Mouse (Mus musculus): Measurements from ENCODE around the gene Mamstr.
"Not testable (repeated sequence)": the region's sequence is repeated elsewhere in the genome, so short reads cannot be mapped to it uniquely, and the experiment has no call there.

Mamstr gene

DNA sequence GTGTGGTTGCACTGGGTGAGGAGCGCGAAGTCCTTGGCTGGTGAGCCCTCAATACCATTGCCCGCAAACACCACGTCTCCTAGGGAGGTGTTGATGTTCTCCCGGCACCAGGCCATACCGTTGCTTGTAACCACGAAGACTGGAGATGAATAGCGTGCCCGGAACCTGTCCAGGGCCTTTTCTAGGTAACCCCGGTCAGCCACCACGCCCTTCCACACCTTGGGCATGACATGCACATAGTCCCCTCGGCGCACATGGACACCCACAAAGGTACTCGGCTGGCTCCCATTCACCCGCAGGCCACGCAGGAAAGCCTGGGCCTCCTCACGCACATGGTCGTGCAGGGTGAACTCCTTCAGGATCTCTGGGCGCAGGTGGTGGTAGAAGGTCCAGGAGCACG, 10.7 kb downstream of the Mamstr start:
- not testable (repeated sequence) for DNase-seq (ENCODE audit: low read depth, low spot score)

GRCm38 (mm10) chr7:45654424-45655047, 14.8 kb downstream of the Mamstr start:
- DNase-seq (ENCODE audit: low read depth, low spot score), result no peak

DNA sequence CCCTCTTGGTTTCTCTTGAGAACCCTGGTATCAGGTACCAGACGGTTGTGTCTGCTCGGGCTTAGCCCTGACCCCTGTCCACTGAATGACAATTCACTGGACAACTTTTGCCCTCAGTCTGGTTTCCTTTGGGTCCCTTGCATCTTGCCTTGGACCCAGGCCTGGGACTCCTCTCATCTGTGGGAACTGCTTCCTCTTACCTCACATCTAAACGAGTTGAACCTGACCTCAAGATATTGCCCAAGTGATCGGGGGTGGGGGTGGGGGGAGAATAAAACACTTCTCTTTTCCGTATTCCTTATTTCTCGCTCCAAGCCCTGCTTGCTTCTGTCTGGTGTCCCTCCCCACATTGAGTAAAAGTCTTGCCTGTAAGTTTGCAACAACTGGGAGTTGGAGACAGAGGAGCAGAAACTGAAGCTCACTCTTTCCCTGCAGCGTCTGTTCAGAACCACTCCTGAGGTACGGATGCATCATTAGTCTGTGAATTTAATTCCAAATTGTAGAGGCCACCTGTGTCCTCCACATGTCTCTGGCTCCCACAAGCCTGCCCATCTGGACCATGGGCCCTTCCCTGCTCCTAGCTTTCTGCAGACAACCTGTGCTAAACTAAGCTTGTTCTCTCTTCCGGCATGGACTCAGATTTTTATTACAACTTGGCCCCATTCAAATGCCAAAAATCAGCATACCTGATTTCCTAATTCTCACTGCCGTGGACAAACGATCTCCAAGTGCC, 21.1 kb downstream of the Mamstr start:
- no peak for DNase-seq (ENCODE audit: low read depth, low spot score)

GRCm38 (mm10) chr7:45661702-45662101, 21.9 kb downstream of the Mamstr start:
- DNase-seq (ENCODE audit: low read depth, low spot score), result not testable (repeated sequence)

- no peak for DNase-seq (ENCODE audit: low read depth, low spot score)
Observed at GRCm38 (mm10) chr7:45665303-45666138, 25.7 kb downstream of the Mamstr start.

GRCm38 (mm10) chr7:45666161-45666560, 26.4 kb downstream of the Mamstr start, which contains the start of gene Fut2:
Gene Fut2 (minus strand): TSS chr7:45666394.
- DNase-seq (ENCODE audit: low read depth, low spot score), result no peak

DNA sequence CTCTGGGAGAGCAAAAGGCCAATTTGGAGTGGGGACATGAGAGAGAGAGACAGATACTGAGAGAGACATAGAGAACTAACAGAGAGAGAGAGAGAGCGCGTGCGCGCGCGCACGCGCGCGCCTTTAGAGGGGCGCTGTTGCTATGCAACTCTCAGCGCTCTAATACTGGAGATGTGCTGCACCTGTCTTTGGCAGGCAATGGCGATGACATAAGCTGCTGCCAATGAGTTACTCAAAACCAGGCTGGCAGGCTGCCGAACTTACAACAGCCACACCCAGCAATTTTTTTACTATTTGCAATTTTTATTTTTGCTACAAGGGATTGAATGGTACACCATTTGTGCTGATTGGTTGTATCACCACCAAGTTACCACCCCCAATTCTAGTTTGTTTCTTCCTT, 28.0 kb downstream of the Mamstr start:
- DNase-seq (ENCODE audit: low read depth, low spot score), result no peak

DNA sequence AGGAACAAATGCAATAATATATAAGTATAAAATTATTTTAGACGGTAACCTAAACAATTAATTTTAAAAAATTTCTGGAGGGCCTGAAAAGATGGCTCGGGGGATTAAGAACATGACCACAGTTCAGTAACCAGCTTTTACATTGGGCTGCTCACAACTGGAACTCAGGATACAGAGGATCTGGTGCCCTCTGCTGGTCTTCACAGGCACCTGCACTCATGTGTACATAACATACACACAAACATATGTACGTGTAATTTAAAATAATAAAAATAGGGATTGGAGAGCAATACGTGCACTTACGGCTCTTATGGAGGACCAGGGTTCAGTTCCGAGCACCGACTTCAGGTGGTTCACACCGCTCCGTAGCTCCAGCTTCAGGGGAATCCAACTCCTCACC, 29.1 kb downstream of the Mamstr start:
- no peak for DNase-seq (ENCODE audit: low read depth, low spot score)

- no peak for DNase-seq (ENCODE audit: low read depth, low spot score)
Observed at GRCm38 (mm10) chr7:45677627-45678295, 38.0 kb downstream of the Mamstr start.

DNA sequence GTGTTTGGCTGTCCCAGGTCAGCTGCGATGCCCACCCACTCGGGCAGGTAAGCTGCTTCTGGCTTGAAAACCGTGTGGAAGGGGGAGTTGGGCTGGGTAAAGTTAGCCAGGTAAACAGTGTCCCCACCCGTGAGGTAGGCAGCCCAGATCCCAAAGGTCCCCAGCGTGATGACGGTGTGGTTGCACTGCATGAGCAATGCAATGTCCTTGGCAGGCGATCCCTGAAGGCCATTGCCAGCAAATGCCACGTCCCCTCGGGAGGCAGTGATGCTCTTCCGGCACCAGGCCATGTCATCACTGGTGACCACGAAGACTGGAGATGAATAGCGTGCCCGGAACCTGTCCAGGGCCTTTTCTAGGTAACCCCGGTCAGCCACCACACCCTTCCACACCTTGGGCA, 38.7 kb downstream of the Mamstr start:
- no peak for DNase-seq (ENCODE audit: low read depth, low spot score)

DNA sequence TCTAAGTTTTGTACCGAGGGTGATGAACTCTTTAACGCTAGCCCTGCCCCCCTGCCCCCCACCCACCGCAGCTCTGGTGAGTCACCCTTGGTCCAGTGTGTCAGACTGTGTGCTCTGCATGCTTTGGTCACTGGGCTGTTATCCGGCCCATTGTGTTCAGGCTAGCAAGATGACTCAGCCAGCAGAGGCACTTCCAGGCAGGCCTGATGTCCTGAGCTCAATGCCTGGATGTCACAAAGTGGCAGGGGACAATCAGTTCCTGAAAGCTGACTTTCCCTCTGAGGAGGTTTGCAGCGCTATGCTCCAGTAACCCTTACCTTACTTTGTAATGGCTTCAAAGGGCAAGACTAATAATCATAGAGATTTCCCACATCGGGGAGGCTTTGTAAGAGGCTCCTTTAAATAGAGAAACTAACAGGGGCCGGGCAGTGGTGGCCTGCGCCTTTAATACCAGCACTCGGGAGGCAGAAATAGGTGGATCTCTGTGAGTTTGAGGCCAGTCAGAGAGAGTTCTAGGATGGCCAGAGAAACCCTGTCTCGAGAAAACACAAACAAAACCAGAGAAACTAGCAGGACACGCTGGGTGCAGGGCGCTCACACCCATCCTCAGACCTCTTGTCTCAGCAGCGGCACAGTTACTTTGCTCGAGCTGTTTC, 40.3 kb downstream of the Mamstr start:
- peak; percentile 87 for DNase-seq (ENCODE audit: low read depth, low spot score)

- no peak for DNase-seq (ENCODE audit: low read depth, low spot score)
Observed at GRCm38 (mm10) chr7:45681046-45681736, 41.4 kb downstream of the Mamstr start.

DNA sequence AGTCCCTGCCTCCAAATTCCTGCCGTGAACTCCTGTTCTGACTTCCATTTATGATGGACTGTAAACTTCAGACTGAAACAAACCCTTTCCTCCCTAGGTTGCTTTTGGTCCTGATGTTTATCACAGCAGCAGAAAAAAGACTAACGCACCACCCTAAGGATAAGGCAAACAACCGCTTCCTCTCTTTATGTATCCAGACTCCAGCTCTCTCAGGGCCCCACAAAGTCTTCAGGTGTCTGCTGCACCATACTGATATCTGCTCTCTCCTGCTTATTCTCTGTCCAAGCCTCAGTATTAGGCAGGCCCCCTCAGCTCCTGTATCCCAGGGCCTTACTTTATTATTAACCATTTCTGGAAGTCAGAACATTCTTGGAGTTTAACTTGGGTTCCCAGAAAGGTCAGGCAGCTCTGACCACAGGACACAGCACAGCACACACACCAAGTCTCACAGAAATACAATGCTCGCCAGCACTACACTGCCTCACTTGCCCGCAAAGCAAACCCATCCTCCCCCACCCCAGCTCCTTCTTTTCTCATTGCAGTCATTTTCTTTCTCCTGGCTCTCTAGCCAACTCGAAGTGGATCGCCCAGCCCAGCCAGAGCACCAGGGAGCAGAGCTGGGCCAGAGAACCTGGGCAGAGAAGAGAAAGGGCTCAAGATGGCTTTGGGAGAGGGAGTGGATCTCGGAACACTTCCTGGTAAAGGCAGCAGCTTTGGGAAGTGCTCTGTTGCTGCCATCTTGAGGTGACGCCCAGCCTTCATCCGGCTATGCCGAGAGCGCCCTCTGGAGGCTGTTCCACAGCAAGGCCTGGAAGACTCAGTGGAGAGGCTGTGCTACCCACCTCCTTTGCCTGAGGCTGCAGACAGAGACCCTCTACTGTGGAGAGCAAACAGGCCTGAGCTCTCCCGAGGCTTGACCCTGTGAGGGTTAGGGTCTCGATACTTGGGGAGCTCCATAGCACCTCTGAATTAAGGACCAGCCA, 42.7 kb downstream of the Mamstr start:
- DNase-seq (ENCODE audit: low read depth, low spot score), result peak; percentile 91

DNA sequence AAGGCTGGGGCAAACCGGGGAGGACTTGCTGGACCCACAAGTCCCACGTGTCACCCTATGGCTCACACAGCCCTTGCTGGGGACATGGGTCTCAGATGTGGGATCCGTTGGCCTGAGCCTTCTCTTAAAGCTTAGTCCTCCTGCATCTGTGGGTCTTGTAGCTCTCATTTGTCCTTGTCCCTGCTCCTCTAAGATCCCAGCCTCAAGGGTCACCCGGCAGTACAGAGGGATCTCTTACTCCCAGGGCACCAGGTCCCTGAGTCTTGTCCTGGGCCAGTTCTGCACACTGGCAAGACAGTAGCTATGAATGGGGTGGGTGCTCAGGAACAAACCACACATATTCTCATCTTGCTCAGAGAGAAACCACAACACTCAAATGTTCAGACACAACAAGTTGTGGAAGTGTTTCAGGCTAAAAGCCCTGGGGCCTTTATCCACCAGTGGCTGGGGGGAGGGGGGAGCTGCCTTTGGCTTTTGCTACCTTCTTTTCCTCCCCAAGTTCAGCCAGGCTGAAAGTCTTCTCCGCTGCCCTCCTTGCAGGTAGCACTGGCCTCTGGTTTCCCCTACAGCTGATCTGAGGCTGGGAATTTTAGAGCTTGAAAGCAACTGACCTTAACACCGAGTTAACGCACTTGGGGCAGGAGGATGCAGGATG, 43.7 kb downstream of the Mamstr start, which contains the start of gene Ntn5:
Gene Ntn5, plus strand, starts transcription at position 627 of the 655 bp plus-strand sequence.
- DNase-seq (ENCODE audit: low read depth, low spot score), result no peak

GRCm38 (mm10) chr7:45685811-45686210, 46.0 kb downstream of the Mamstr start:
- no peak for DNase-seq (ENCODE audit: low read depth, low spot score)

- no peak for DNase-seq (ENCODE audit: low read depth, low spot score)
Observed at GRCm38 (mm10) chr7:45686841-45687240, 47.1 kb downstream of the Mamstr start.

- DNase-seq (ENCODE audit: low read depth, low spot score), result no peak
Observed at GRCm38 (mm10) chr7:45689099-45689498, 49.3 kb downstream of the Mamstr start.

DNA sequence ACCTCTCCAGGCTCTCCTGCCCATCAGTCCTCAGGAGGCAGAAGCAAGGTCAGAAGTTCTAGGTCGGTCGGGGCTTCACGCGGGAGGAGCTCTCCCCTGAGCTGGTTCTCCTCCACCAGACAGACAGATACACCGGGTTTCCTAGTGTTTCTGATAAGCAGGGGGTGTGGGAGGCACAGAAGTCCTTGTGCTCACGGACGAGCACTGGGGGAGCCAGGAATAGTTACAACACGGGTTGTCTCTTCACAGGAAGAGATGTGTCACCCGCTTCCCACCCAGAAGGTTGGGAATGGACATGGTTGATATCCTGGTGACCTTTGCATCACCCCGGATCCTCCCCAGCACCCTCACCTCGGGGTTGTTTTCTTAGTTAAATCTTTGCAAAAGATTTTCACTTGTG, 50.0 kb downstream of the Mamstr start:
- no peak for DNase-seq (ENCODE audit: low read depth, low spot score)

DNA sequence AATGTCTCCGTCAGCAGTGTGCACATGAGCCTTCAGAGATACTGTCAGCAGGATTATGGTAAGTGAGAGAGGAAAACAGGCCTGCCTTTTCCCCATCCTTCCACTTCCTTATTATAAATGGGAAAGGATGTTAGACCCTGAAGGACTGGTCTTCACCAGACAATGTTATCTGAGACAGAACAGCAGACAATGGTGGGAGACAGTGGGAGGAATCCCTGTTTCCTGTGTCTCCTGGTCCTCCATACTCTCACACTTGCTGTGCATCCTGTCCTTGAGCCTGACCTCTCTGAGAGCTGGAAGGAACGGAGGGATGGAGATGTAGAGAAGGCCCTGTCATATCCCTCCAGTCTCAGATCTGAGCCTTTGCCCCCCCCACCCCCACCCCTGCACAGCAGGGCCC, 52.6 kb downstream of the Mamstr start:
- DNase-seq (ENCODE audit: low read depth, low spot score), result no peak

Measured in 3T3-L1 (cell line).